Mouse (Mus musculus) frontal cortex, postnatal 10 days (tissue): ENCODE measurements around the gene Opalin.
A peak's percentile ranks its signal among the peaks of the same experiment; 100 is the strongest.

Experiments
- DNase-seq, 2 experiments: peaks; one replicate each; pipeline ENCODE4 v3.0.0; 2022; ENCODE audit warnings: low spot score in 2 of 2, mixed read lengths in 1 of 2

Gene Opalin

GRCm38 (mm10) chr19:41073746-41074455 is 3.0 kb downstream of the Opalin start:
- DNase-seq, result no peak

- peak; percentile 63 to 87 for DNase-seq
Measured at GRCm38 (mm10) chr19:41071500-41071899, 5.4 kb downstream of the Opalin start.

- DNase-seq, result no peak
Measured at GRCm38 (mm10) chr19:41054702-41055101, 22.2 kb downstream of the Opalin start.

- no peak for DNase-seq
Measured at GRCm38 (mm10) chr19:41053530-41053929, 23.4 kb downstream of the Opalin start.

- DNase-seq, result no peak
Measured at GRCm38 (mm10) chr19:41052247-41052646, 24.7 kb downstream of the Opalin start.

- DNase-seq, result no peak
Measured at GRCm38 (mm10) chr19:41051714-41052113, 25.2 kb downstream of the Opalin start.

GRCm38 (mm10) chr19:41048187-41048559 is 28.7 kb downstream of the Opalin start:
- no peak for DNase-seq

GRCm38 (mm10) chr19:41047437-41048186 is 29.3 kb downstream of the Opalin start:
- DNase-seq, result no peak

- DNase-seq, result no peak
Measured at GRCm38 (mm10) chr19:41045091-41045770, 31.7 kb downstream of the Opalin start.

GRCm38 (mm10) chr19:41039110-41039509 is 37.8 kb downstream of the Opalin start:
- no peak for DNase-seq

GRCm38 (mm10) chr19:41035809-41036551 is 40.9 kb downstream of the Opalin start:
- no peak for DNase-seq

GRCm38 (mm10) chr19:41031869-41032268 is 45.0 kb downstream of the Opalin start:
- DNase-seq, result no peak

GRCm38 (mm10) chr19:41031009-41031408 is 45.9 kb downstream of the Opalin start:
- DNase-seq, result no peak

- no peak for DNase-seq
Measured at GRCm38 (mm10) chr19:41030161-41030560, 46.8 kb downstream of the Opalin start.

GRCm38 (mm10) chr19:41029219-41029618 is 47.7 kb downstream of the Opalin start, which contains the start of gene Dntt:
Gene Dntt (plus strand): TSS chr19:41029275.
- no peak for DNase-seq

GRCm38 (mm10) chr19:41027601-41028000 is 49.3 kb downstream of the Opalin start:
- DNase-seq, result no peak

- DNase-seq, result no peak
Measured at GRCm38 (mm10) chr19:41027024-41027423, 49.9 kb downstream of the Opalin start.

- DNase-seq, result no peak
Measured at GRCm38 (mm10) chr19:41026551-41026950, 50.4 kb downstream of the Opalin start.

- peak in 1 of 2 experiments; percentile 36 for DNase-seq
Measured at GRCm38 (mm10) chr19:41022244-41022643, 54.7 kb downstream of the Opalin start.

- DNase-seq, result no peak
Measured at GRCm38 (mm10) chr19:41020537-41020936, 56.4 kb downstream of the Opalin start.

GRCm38 (mm10) chr19:41019164-41019675 is 57.7 kb downstream of the Opalin start:
- no peak for DNase-seq
